Mouse (Mus musculus): ENCODE results near the gene Frmd4b.
A peak's percentile ranks its signal among the peaks of the same experiment; 100 is the strongest.

The Frmd4b gene

GRCm38 (mm10) chr6:97473672-97474071 lies 143.7 kb downstream of the Frmd4b start:
- no peak for DNase-seq (ENCODE audit: low spot score in 2 of 2)

DNA sequence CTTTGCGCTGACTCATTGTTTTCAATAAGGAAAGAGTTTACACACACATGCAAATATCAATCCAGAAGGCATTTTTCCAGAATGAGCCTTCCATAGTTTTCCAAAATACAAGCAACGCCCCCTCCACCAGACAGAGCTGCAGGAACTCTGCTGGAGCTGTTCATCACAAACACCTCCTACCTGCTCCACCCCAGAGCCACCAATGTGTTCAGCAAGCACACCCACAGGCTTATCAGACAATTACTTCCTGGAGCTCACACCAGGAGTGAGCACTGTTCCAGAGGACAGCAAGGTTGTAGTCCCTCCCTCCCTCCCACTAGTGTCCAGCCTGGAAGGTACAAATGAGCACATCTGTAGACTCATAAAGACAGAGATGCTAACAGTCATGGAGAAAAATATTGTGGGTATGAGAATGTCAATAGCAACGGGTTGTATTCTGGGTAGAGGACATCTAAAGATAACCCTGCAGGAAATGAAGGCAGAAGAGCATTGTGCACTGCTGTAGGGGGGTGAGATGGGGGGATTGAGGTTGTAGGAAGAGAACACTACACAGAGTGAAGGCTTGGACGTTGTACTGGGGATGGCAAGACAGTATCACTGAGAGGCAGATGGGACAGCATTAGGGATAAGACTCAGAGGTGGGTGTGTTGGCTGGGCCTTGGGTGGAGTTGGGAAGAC lies 144.3 kb downstream of the Frmd4b start:
- DNase-seq (ENCODE audit: low spot score in 2 of 2) = no peak

- peak; percentile 60 to 70 for DNase-seq (ENCODE audit: low spot score in 2 of 2)
Measured at GRCm38 (mm10) chr6:97463898-97464524, 153.3 kb downstream of the Frmd4b start.

DNA sequence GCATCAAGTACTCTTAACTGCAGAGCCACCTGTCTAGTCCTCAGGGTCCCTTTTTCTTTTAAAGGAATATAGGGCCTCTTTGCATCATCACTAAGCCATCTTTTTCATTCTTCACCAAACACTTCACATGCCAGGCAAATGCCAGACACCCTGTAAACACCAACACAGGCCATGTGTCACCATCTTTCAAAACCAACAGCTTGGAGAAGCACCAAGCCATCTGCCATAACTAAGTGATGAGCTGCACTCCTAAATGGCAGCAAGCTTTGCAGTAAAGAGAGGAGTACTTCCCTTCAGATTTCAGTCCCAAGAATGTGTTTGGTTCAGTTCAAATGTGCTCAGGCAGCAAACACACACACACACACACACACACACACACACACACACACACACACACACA lies 154.9 kb downstream of the Frmd4b start:
- DNase-seq (ENCODE audit: low spot score in 2 of 2) = no peak

- no peak for DNase-seq (ENCODE audit: low spot score in 2 of 2)
Measured at GRCm38 (mm10) chr6:97459112-97459511, 158.2 kb downstream of the Frmd4b start.

- DNase-seq (ENCODE audit: low spot score in 2 of 2) = no peak
Measured at GRCm38 (mm10) chr6:97458358-97458757, 159.0 kb downstream of the Frmd4b start.

GRCm38 (mm10) chr6:97457954-97458353 lies 159.4 kb downstream of the Frmd4b start:
- DNase-seq (ENCODE audit: low spot score in 2 of 2) = peak; percentile 58 to 70

DNA sequence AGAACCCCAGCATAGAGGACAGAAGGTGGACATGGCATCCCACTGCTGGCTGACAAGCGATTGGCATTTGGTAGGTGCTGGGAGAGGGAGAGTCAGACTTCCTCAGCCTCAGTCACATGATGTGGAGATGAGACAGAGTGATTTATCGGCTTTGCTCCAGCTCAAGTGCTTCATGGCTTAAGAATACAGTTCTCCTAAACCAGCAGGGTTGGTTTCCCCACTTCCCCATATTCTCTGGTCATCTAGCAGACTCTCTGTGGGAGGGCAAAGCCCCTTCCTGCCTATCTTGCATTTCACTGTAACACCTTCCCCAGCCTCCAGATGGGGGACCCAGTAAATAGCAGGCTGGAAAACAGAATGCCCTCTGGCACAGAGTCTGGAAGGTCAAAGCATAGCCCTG lies 160.1 kb downstream of the Frmd4b start:
- DNase-seq (ENCODE audit: low spot score in 2 of 2) = no peak

GRCm38 (mm10) chr6:97452223-97452622 lies 165.1 kb downstream of the Frmd4b start:
- no peak for DNase-seq (ENCODE audit: low spot score in 2 of 2)

DNA sequence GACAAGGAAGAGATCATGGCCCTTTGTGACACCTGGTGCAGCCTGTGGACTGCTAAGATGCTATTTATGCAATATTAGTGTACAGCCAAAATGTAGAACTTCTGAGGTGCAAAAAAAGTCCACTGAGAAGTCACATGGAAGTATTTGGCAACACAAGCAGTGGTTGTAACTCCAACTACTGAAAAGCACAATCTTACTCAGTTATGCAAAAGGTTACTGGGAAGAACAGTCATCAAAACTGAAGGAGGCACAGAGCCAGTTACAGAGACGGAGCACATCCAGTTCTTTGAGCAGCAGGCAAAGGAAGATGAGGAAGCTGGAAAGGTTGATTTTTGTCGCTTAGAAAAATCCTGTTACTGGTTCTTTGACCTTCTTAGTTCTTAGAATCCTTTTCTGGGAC lies 167.5 kb downstream of the Frmd4b start:
- no peak for DNase-seq (ENCODE audit: low spot score in 2 of 2)

- no peak for DNase-seq (ENCODE audit: low spot score in 2 of 2)
Measured at GRCm38 (mm10) chr6:97447020-97447419, 170.3 kb downstream of the Frmd4b start.

DNA sequence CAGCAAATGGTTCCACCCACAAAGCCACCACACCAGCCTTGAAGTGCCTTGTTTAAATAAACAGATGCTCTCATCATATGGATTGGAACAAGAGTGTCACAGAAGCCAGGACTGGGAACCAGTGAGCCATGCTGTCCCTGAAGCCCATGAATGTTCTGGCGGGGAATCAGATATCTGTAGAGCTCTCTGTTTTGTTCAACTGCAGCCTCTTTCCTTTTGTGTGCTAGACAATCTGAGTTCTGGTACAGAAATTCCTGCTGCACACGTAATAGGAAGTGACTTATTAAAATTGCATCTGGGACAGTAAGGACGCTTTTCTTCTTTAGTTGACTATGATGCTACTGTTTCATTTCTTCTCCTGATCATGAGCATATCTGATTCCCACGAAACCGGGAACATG lies 173.2 kb downstream of the Frmd4b start:
- no peak for DNase-seq (ENCODE audit: low spot score in 2 of 2)

GRCm38 (mm10) chr6:97443522-97443921 lies 173.8 kb downstream of the Frmd4b start:
- no peak for DNase-seq (ENCODE audit: low spot score in 2 of 2)

DNA sequence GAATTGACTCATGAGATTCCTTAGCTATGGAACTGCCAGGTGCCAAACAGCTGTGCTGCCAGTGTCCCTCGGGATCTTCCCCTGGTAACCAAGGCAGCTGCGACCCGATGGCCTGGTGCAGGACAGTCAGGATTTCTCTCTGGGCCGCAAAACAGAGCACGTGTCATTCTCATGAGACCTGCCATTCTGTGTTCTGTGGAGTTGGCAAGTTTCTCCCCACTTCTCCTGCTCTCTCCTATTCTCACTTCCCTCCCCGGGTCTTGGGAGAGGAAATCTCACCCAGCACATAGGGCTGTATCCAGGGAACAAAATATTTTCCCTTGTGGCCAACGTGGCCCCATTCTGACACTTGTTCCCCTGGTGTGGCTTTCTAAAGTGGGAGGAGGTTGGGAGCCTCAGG lies 176.0 kb downstream of the Frmd4b start:
- peak in 1 of 2 experiments; percentile 13 for DNase-seq (ENCODE audit: low spot score in 2 of 2)

DNA sequence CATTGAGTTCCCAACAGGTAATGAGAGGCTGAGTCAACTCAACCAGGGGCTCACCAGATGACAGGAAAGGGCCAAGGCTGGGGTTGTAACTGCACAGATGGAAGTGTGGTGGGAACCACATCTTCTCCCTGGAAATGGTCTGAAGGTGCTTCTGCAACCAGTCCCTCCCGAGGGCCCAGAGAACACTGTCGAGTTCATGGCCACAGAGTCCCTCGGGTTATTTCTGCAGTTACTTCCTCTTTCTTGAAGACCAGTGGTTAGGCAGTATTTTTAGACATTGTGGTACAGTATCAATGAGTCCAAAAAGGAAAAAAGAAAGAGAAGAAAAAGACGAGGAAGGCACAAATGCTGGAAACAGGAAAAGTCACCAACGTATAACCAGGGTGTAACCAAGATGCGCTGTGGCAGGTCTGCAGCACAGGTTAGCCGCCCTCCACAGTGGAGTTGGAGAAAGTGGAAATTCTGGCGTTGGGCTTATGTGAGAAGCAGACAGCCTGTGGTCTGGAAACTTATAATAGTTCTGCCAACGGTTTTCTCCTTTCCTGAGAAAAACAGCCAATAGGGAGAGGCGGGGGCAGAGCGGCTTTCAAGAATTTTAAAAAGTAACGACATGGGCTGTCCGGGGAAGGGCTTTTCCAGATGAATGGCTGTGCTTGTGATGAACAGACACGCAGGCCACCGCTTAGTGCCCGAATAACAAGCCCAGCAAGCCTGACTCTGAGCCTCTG lies 178.3 kb downstream of the Frmd4b start:
- peak; percentile 57 to 66 for DNase-seq (ENCODE audit: low spot score in 2 of 2)

DNA sequence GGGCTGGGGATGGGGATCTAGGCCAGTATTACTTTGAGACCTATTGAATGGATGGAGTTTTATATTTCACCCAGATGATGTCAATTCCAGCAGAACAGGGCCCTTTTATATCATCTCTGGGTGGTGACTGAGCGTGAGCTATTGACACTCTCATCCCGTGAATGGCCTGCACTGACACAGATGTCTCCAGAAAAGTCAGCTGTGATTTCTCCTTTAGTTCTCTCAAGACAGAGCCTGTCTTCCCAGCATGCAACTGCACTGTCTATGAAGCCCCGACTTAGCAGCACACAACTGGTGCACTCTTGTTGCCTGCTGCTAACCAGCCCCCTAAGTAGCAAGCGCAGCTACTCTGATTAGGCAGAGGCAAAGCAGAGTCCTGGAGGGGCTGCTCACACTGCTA lies 182.6 kb downstream of the Frmd4b start:
- no peak for DNase-seq (ENCODE audit: low spot score in 2 of 2)

DNA sequence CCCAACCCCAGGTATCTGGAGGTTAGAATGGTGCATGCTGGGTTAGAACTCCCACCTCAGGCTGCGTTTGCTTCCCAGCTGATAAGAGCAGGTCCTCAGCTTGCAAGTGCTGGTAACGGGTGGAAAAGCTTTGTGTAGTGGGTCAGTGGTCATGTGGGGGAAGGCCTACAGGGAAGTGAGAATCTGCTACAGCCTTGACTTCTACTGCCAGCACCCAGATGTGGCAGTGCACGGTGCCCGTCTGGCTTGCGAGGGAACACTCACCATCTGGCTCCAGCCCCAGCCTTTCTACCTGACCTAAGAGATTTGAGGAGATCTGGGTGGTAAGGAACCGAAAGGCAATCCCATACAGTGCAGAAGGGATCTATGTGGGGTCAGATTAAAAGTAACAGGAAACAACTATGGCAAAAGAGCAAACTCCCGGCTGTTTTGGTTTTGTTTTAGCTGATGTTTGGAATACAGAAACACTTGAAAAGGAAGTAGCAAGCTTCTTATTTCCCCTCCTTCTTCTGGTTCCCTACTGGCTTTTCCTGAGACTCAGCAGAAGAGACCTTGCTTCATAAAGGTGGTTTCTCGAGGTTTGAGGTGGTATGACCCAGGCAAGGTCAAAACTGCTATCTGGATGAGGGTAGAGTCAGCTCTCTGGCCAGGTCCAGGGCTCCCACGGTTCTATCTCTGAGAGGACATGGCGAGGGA lies 185.9 kb downstream of the Frmd4b start:
- peak; percentile 63 to 70 for DNase-seq (ENCODE audit: low spot score in 2 of 2)

GRCm38 (mm10) chr6:97430519-97430918 lies 186.8 kb downstream of the Frmd4b start:
- no peak for DNase-seq (ENCODE audit: low spot score in 2 of 2)

- DNase-seq (ENCODE audit: low spot score in 2 of 2) = no peak
Measured at GRCm38 (mm10) chr6:97429688-97430343, 187.5 kb downstream of the Frmd4b start.

DNA sequence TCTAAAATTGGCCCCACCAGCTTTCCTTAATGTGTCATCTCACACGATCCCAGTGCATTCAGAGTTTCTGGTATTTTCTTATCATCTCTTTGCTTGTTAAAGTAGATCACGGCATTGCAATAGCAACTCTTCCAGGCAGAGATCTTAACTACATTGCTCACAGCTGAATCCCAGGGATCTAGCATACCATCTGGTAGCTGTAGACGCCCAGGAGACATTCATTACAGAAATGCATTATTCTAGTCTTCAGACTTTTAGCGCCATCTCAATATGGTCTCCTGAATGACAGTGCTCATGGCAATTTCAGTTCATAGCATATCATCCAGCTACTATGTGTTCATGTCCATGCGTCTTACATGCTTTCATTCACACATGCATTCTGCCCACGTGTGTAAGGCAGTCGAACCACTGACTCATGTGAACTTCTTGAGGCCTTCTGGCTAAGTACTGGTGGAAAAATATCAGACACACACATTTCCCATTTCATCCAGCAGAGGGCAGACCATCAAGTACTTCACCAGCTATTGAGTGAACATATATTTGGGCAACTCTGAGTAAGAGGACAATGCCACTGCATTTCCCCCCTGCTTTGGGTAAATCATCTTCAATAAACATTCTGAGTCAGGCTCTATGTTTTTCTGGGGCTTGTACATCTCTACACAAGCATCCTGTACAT lies 197.4 kb downstream of the Frmd4b start:
- DNase-seq (ENCODE audit: low spot score in 2 of 2) = peak; percentile 51 to 62

DNA sequence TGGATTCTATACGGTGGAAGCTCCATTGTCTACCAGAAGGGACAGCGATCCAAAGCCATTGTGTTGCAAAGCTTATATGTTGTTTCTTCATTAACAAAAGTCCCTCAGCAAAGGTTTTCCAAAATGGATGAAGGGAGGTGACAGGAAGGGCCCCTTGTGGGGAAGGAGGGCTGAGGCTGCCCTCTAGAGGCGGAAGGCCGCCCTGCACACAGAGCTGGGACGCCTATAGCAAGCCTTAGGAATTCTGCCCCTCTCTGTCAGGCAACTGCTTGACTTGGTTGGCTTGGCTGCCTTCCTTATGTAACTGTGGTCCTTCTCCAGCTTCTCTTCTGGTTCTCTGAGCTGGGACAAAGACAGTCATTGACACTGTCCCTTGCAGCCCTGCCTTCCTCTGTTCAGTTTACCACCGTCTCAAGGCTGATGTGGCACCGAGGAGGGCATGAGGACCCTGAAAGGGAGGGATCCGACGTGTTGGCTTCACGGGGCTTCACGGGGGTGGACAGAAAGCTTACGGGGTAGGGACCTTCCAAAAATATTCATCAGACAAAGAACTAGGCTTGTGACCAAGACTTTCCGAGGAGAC lies 200.3 kb downstream of the Frmd4b start:
- no peak for DNase-seq (ENCODE audit: low spot score in 2 of 2)

Measured in spleen, postnatal 36 days (tissue).